Mouse (Mus musculus): ENCODE measurements around the gene Gm11541. TPM values are rescaled to one million over a fixed set of nuclear protein-coding genes. Genes with fewer than 3 reads are reported as not detected.

Gene Gm11541
- total RNA-seq, 2 experiments from 2014 or later: not detected

Other genes starting within 250 kb of the Gm11541 start
- gene Cacna1g, start 230.3 kb downstream of the Gm11541 start, total RNA-seq (2021): under 1 TPM; 0.32 to 0.70 TPM
- gene Spata20, start 218.3 kb downstream of the Gm11541 start, total RNA-seq (2021): not detected
- gene Epn3, start 204.5 kb downstream of the Gm11541 start, total RNA-seq (2021): 10 to 100 TPM; 33.3 to 48.4 TPM
- gene Mycbpap, start 182.8 kb downstream of the Gm11541 start, total RNA-seq (2021): 10 to 100 TPM in 1 of 2 experiments, 1 to 10 TPM in 1; 7.4 to 12.4 TPM
- gene Rsad1, start 155.2 kb downstream of the Gm11541 start, total RNA-seq (2021): 10 to 100 TPM; 12.2 to 16.7 TPM
- not detected for gene Chad, start 139.5 kb downstream of the Gm11541 start, total RNA-seq (2021)
- 100 to 1,000 TPM; 143 to 171 TPM for gene Acsf2, start 102.6 kb downstream of the Gm11541 start, total RNA-seq (2021)
- gene Lrrc59, start 74.7 kb downstream of the Gm11541 start, total RNA-seq (2021): 100 to 1,000 TPM; 124 to 133 TPM
- gene Mrpl27, start 50.7 kb downstream of the Gm11541 start, total RNA-seq (2021): 10 to 100 TPM; 65.8 to 73.0 TPM
- gene Eme1, start 50.5 kb downstream of the Gm11541 start, total RNA-seq (2021): under 1 TPM; 0.23 to 0.45 TPM
- 10 to 100 TPM; 10.6 to 11.8 TPM for gene Xylt2, start 27.0 kb downstream of the Gm11541 start, total RNA-seq (2021)
- gene Cdc34b, start 37.3 kb upstream of the Gm11541 start, total RNA-seq (2021): under 1 TPM; 0.33 to 0.42 TPM
- not detected for gene Tmem92, start 78.2 kb upstream of the Gm11541 start, total RNA-seq (2021)
- gene Col1a1, start 231.7 kb upstream of the Gm11541 start, total RNA-seq (2021): 10 to 100 TPM; 20.4 to 40.2 TPM

All from adrenal gland, adult 18-20 months (tissue).